Mouse (Mus musculus) c-Kit-positive CD71-positive TER-119-positive erythroid progenitor cells, embryonic 14.5 days (primary cell): ENCODE measurements at regions not wholly inside any gene's neighbourhood (a gene's known extent, or its start where the extent isn't known, plus 50 kb on each side); places are given as distances from the start of the nearest gene placed in this dataset.

Experiments used
- DNase-seq: peaks from one replicate; pipeline ENCODE4 v3.0.0-alpha.2; 2013; ENCODE audit warnings: low spot score

DNA sequence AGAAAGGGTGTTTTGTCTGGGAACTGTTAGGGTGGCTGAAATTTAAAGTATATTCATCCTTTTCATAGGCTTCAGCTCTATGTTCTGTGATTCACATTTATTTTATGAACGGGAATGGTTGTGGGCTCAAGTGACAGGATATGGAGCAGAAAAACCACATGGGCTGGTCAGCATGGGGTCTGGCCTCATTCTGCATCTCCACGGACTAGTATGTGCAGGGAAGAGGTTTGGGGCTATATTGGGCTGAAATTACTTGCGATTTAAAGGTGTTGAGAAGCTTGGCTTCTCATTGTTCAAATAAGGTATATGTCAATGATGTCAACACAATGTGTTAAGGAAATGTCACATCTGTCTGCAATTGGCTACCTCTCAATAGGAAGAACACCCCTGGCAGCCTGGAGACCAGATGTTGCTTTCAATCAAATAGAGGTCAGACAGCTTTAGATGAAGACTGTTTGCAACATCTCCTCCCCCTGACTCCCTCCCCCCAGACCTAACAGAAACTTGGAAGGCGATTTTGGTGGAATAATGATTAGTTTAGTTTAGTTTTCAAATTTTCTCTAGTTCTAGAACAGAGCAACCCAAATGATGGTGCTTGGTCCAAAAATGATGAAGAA lies 777.0 kb downstream of the Slc4a3 start:
- no peak for DNase-seq

DNA sequence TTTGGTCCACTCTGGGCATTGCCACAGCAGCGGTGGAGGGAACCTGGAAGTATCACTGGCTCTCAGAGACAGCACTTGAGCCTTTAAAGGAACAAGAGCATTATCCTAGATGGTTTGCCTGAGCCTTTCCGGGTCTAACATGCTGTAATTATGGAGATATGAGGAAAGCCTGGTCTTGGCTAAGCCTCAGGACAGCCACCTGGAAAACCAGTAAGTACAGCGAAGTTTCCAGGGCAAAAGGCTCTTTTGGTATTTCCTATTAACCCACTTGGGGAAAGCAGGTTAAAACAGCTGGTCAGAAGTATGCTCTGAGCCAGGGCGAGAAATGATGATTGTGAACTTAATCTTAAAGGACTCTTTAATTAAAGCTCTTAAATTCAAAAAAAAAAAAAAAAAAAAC lies 777.5 kb downstream of the Slc4a3 start:
- DNase-seq: no peak

- DNase-seq: no peak
Measured at GRCm38 (mm10) chr1:76336011-76336410, 789.9 kb downstream of the Slc4a3 start.

- DNase-seq: no peak
Measured at GRCm38 (mm10) chr1:76362106-76362505, 816.0 kb downstream of the Slc4a3 start.

- DNase-seq: no peak
Measured at GRCm38 (mm10) chr1:76373931-76374330, 827.9 kb downstream of the Slc4a3 start.

DNA sequence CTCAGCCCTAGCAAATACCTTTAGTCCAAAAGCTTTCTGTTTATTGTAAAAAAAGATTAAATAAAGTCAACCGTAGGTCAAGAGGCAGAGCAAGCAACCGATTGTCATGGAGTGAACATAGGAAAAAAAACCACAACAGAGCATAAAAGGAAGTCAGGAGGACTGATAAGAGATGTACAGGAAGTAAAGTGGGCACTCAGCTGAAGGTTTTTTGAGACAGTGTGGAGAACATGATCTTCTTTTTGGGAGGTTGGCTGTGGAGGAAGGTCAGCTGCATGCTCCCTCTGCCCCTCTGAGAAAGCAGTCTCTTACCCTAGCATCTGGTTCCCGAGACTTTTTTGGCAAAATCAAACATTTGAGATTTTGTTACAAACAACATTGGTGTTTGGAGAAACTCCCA lies 832.1 kb downstream of the Slc4a3 start:
- DNase-seq: no peak

- no peak for DNase-seq
Measured at GRCm38 (mm10) chr1:76392536-76392935, 846.5 kb downstream of the Slc4a3 start.

GRCm38 (mm10) chr1:76394038-76394437 lies 848.0 kb downstream of the Slc4a3 start:
- DNase-seq: no peak

GRCm38 (mm10) chr1:76402854-76403253 lies 856.8 kb downstream of the Slc4a3 start:
- DNase-seq: no peak

- no peak for DNase-seq
Measured at GRCm38 (mm10) chr1:76404003-76404402, 857.9 kb downstream of the Slc4a3 start.

DNA sequence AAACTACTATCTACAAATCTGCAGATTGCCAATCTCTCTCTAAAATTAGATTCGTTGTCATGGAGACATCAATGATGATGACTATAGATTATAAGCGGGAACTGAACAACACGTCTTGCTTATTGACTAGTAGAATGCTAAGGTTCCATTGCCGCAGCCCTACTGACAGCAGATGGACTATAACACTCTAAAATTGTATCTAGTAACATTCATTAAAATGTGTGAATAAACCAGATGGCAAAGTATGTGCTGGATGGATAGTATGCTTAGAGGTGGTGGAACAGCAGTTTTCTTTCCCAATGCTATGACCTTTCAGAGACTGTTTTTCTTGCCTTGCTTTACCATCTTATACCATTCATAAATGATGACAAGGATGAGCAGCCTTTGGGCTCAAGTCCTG lies 864.7 kb downstream of the Slc4a3 start:
- no peak for DNase-seq

DNA sequence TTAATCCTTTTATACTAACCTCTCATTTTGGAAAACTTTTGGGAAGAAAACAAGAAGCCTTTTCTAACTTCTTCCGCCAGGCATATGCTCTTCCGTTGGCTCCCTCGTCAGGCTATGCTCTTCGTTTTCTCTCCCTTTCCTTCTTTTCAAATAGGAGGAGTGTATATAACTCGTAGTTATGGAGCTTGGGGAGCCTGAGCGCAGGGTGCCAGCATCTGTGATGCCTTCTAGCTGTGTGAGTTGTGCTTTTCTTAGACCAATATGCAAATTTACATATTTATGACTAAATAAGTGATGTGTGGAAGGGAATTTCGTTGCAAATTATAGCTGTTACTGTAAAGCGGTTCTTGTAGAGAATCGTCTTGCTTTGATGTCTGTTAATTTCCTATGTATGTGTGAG lies 874.5 kb downstream of the Slc4a3 start:
- DNase-seq: no peak

- DNase-seq: no peak
Measured at GRCm38 (mm10) chr1:76427439-76427838, 881.4 kb downstream of the Slc4a3 start.

GRCm38 (mm10) chr1:76430041-76430610 lies 884.1 kb downstream of the Slc4a3 start:
- DNase-seq: no peak

GRCm38 (mm10) chr1:76433481-76433941 lies 887.4 kb downstream of the Slc4a3 start:
- DNase-seq: no peak

DNA sequence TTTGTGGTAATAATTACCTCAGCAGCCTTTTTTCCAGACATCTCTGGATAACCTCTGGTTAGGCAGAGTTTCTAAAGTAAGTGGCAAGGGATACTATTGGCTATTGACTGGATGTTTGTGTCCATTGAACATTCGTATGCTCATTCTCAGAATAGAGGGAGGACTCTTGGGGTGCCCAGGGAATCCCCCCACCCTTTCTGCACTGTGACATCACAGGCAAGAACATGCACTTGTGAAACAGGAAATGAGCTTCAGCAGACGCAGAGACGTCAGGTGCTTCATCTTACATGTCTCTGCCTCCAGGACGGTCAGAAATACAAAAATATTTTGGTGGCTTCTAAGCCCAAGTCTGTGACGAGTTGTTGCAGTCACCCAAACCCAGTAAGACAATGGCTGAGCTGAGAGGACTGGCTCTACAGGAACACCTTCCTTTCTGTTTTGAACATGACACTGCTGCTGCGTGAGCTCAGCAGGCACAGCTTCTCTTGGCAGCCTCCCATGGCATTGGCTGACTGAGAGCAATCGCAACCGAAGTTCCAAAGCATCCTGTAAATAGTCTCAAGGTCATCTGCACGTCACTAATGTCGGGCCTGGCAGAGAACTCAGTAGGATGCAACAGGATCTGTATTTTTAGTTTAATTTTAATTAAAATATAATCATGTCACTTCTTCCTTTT lies 904.6 kb downstream of the Slc4a3 start:
- DNase-seq: no peak

- DNase-seq: no peak
Measured at GRCm38 (mm10) chr1:76453160-76453710, 907.2 kb downstream of the Slc4a3 start.

DNA sequence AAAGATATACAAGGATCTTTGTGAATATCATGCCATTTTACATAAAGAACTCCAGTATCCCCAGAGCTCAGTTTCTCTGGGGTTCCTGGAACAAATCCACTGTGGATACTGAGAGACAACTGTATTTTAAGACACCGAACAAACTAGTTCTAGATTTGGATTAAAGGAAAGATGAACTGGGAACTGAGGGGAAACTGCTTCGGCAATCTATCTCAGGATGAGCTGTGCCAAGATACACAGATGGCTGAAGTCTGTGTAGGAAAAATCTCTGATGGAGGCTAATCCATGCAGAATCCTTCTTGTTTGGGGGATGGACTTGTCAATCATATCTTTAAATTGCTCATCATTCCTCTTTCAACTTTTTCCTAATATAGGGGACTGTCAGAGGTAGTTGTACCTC lies 920.5 kb downstream of the Slc4a3 start:
- DNase-seq: no peak

DNA sequence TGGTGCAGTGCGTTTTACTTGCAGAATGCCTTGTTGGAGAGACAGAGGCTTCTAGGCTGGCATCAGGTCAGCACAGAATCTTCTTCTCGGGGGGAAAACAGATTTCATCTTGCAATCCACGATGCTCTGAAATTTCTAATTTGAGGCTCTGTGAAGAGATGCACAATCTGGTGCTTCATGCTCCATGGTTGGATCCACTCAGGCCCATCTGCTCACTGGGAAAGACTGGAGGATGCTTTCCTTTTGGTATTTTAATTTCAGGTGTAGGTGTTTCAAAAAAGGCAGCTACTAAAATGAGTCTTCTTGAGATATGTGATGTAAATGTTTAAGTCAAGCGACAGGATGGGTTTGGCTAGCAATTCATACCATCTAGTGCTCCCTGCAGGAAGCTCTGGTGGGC lies 938.1 kb downstream of the Slc4a3 start:
- no peak for DNase-seq

DNA sequence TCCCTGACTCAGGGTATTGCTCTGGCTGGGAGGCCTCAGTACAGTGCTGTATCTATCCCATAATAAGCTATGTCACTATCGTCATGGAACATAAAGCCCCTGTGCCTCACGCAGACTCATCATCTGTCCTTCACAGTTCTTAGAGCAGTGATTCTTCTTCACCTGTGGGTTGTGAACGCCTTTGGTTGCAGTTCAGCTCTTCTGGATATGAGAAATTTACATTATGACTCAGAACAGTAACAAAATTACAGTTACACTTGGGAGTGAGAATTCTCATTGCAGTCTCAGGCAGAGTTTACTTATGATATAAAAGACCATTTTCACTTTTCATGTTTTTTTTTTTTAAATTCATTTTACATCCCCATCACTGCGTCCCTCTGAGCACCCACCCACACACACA lies 941.4 kb downstream of the Slc4a3 start:
- no peak for DNase-seq

DNA sequence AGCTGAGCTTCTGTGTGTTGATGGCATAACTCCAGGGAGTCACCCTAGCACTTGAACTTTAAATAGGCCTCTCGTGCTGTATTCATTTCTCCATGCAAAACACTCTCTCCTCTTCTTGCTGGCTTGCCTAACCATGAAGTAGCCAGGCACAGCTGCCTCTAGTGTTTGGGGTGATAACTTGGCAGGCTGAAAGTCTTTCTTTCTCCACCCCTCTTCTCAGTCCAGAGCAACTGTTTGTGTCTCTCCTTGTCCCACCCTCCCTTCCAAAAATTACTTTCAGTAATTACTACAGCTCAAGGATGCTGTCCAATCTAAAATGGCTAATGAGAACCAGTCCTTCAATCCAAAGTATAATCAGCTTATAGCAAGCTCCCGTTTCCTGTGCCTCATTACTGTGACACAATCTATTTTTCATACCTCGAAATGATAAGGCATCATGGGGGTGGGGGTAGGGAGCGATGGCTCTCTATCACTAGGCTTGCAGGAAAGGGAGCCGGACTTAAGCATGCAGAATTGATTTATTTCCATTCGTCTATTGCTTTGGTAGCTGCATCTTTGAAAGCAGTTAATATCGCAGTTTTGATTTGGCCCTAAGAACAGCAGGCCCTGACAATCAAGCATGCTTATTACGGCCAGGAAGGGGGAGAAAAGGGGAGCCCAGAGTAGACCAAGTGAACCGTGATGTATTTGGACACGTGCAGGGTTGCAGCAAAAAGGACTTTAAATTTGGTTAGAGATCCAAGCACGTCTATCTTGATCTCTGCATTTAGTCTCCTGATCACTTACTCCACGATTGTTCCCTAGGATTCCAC lies 943.8 kb downstream of the Slc4a3 start:
- no peak for DNase-seq

GRCm38 (mm10) chr1:76490719-76491118 lies 944.7 kb downstream of the Slc4a3 start:
- DNase-seq: no peak
